Mouse (Mus musculus): ENCODE results near the gene Grik5.

The Grik5 gene

DNA sequence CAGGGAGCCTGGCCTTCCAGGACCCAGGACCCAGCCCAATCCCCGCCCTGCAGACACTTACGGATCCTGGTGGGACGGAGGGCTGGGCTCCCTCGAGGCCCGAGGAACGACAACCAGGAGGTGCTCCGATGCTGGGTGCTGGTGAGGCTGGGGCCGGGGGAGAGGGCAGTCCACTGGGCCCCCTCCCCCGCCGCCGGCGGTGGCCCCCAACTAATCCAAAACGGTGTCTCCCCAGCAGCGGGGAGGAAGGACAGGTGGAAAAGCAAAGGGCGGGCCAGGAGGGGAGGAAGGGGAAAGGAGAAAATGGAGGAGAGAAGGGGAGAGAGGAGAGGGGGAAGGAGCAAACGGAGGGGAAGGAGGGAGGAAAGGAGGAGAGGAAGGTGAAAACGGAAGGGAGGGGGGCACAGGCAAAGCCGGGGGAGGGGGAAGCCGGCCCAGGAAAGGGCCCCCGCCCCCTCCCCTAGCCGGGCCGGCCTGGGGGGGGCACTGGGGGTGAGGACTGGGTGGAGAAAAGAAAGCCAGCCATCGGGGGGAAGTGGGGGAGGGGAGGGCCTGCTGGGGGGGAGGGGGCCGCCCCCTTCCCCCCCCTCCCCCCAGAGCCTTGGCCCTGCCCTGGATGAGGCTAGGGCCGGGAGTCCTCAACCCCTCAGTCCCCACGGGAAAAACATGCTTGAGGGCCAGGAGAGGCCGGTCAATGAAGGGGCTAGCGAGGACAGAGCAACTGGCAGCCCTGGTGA lies at the start of gene Grik5, which contains the start of gene Zfp574:
Gene Grik5 (minus strand): TSS at position 368 of the 737 bp plus-strand sequence.
Gene Zfp574 (plus strand): TSS at position 589 of the 737 bp plus-strand sequence.
- DNase-seq: no peak

DNA sequence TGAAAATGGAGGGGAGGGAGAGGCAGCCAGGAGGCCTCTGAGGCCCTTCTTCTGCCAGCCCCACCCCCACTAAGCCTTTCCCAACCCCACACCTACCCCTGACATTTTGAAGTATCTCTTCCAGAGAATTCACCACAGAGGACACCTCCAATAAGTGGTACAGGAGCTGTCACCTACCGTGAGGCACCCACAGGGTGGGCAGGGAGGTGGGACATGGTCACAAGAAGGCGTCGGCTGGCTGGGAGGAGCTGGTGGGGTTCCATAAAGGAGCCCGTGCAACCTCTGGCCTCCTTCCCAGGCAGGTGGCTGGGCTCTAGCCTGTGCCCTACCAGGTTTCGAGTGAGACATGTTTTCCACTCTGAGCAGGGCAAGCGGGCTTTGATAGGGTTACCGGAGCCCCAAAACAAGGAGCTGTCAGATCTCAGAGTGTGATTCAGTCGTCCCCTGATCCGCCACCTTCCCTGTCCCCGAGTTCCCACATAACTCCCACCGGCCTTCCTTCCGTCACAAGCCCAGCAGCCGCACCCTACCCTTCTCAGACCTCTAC lies 49.2 kb upstream of the Grik5 start:
- no peak for DNase-seq

DNA sequence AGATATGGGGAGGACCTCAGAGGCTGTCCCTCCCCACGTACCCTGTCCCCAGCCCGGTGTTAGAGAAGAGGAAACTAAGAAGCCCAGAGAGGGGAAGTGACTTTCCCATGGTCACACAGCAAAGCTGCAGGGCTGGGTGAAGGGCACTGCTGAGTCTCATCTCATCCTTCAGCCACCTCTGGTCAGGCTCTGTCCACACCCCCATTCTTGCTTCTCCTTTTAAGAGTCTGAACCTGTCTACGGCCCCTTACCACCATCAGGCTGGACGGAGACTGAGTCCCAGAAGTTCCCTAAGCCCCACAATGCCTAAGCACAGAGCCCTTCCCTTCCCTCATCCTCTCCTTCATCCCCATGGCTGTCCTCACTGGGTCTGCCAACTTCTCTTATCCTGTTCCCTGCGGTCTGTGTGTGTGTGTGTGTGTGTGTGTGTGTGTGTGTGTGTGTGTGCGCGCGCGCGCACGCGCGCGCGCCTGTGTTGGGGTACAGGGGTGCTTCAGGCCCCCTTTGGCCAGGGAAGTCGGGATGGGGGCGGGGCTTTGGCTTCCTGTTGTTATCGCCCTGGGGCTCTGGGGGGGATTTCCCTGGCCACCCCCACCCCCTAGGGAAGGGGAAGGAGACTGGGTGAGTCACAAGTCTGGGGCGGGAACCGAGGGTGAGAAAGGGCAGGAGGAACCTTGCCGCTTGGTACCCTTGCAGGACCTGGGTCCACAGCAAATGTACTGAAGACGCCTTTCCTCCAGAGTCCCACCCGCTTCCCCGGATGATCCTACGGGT lies 48.1 kb upstream of the Grik5 start:
- DNase-seq: peak in 1 of 2 experiments; percentile 11

DNA sequence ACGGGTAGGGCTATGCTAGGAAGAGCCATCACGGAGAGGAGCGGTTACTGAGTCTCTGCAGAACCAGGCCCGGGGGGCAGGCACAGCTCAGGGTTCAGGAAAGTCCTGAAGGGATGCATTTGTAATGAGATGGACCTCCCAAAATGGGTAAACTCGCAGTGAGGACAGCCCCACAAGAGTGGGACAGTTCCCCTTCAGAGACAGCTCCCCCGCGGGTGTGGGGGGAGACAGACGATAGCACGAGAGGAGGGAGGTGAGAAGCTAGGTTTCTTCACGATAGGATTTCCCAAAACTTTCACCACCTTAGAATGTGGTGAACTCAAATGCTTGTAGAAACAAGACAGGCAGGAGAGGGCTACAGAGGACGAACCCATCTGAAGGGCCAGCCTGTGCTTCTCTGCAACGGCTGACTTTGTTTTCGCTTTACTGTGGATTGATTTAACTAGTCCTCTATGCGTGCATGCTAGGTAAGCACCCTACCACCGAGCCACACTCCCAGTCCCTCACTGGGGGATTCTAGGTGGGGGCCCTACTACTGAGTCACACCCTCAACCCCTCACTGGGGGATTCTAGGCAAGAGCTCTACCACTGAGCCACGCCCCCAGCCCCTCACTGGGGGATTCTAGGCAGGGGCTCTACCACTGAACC lies 40.9 kb upstream of the Grik5 start:
- DNase-seq: no peak

DNA sequence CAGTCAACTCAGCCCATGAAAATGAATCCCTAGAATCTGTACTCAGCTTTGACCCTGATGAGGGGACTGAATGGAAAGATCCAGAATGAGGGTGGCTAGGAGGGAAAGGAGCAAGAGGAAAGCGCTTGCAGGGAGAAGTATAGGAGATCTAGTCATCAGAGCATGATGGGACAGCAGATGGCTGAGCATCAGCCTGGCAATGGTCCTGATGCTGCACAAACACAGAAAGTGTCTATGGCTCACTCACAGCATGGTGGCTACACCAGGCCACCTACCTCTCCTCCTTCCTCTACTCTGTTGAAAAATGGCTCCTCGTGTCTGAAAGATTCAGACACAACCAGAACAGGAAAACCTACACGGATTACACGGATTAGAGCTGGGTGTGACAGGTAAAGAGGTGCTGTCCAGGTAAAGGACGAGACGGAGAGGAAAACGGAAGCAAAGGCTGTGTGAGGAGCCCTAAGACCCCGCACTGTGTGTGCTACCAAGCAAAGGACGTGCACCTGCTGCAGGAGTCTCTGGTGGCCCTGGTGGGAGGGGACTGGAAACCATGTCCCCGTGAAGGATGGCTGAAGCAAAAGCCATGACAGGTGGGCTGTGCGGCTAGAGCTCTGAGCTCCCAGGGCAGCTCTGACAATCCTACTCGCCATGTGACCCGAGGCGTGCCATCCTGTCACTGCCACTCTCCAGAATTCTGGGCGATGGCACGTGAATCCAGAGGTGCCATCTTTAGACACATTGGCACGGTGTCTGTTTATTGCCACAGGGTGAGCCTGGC lies 40.2 kb upstream of the Grik5 start:
- no peak for DNase-seq

DNA sequence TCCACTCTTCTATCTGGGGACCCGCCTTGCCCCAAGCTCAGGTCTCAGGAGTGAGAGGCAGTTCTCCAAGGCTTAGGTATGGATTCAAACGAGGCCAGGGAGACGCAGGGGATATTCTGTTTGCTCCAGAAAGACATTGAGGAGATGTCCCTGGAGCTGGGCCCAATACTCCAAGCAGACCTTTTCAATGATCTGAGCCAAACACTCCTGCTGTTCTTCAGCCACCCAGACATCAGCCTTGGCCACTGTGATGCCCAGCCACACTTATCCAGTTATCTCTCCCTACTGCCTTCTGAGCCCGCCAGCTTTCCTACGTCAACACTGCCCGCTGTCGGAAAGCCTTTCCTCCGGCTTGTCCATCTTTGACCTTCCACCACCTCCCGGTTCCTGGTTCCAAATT lies 38.2 kb upstream of the Grik5 start:
- no peak for DNase-seq

DNA sequence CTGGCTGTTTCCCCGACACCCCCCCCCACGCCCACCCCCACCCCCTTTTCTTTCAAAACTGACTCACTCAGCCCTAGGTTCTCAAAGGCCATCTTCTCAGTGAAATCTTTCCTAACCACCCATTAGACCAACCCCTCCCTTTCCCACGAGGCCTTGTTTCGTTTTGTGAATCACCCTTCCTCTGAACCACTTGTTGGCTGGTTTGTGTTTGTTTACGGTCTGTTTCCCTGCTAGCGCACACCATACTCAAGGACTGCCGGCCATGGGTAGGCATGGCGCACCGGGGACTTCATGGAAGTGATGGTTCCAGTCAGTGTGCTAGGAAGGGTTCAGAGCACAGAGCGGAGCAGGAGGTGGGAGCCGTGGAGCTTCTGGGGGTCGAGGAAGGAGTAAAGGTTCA lies 37.2 kb upstream of the Grik5 start:
- DNase-seq: no peak

DNA sequence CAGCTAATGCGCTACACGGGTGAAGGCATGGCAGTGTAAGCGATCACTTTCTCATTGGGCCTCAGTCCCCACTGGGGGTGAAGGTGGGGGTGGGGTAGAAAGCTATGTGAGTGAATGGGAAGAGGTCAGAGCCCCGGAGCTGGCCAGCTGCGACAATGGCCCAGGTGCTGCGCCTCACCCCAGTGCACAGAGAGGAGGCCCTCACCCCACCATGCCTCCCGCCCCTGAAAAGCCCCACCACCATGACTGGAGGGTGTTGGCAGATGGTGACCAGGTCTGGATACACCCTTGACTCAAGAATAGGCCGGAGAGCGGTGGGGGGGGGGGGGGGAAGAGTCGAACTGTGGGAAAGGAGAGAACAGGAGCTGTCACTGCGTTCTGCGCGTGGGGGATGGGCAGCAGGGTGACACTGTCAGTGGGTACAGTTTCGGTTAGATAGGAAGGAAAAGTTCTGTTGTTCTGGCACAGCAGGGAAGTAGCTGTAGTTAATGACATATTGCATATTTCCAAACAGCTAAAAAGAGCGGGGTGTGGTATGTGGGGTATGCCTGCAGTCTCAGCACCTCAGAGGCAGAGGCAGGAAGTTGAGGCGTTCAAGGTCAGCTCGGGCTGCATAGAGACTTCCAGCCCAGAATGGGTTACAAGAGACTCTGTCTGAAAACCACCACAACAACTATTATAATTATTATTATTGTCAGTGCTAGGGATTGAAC lies 34.8 kb upstream of the Grik5 start:
- DNase-seq: no peak

DNA sequence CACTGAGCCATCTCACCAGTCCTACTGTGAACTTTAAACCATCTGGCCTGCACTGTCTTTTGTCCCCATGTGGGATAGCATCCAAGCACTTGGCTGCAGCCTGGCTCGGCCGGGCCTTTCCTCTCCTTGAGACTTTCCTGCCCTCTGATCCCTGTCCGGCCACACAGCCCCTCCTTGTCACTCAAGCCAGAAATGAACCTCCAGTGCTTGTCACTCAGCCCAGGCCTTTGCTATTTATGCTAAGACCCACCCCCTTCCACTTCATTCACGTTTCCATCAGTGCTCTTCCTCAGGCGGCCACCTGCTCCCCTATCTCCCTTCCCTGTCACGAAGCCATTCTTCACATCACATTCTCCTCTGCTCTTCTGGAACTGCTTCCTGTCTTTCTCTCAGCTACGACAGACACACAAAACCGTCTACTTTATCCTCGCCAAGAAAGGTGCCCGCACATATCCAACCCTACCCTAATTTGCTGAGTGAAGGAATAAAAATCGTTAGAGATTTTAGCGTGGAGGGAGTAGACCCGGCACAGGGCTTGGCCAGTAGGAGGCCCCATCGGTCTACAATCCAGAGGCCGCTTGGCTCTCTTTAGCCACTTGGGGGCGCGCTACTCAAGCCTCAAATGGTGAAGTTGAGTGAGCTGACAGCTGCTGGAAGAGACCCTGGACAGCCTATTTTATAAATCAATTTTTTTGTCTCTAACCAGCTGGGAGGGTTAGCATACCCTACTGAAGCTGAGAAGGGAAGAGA lies 33.4 kb upstream of the Grik5 start:
- peak; percentile 56 to 73 for DNase-seq

DNA sequence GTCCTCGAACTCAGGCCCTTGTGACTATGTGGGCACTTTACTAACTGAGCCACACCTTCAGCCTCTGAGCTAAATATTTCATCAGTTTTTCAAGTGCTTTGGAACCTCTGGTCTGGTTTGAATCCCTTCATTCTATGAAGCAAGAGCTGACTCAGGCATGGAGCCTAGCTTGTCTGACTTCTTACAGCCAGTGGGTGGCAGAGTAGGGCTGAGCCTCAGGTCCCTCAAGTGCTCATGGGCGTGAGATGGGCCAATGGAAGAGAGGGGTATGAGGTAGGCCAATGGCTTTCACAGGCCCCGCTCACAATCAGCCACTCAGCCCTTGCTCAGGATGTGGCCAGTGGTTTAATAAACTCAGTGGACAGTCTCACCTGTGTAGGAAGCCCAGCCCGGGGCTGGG lies 27.4 kb upstream of the Grik5 start:
- no peak for DNase-seq

DNA sequence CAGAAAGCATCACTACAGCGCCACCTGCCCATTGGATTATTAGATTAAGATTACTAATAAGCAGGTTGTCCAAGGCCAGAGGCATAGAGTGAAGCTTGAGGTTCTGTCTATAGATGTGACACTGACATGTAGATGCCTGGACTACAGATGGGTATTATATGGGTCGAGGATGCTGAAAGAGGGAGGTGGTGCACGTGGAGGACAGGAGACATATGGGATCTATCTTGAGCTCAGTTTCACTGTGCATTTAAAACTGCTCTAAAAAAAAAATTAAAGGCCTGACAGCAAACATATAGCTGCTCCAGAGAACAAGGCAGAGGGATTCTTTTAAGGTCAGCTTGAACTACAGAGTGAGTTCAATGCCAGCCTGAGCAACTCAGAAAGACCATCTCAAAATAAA lies 26.0 kb upstream of the Grik5 start:
- no peak for DNase-seq

DNA sequence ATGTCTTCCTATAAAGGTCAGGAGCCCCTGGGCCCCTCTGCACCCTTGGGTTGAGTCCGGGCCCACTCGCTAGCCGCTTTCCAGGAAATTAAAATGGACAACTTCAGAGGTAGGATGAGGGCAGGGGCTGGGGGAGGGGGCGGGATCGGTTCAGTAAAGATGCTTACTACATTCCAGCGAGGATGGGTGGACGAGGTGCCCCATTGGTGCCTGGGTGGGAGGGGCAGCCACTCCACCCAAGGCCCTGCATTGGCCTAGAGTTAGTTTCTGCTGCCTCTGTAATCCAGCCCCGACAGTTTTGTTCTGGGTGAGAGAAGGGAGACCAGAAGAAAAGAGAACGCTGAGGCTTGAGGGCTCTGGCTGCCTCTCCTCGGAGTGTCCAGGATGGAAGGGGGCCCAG lies 17.7 kb upstream of the Grik5 start:
- no peak for DNase-seq

DNA sequence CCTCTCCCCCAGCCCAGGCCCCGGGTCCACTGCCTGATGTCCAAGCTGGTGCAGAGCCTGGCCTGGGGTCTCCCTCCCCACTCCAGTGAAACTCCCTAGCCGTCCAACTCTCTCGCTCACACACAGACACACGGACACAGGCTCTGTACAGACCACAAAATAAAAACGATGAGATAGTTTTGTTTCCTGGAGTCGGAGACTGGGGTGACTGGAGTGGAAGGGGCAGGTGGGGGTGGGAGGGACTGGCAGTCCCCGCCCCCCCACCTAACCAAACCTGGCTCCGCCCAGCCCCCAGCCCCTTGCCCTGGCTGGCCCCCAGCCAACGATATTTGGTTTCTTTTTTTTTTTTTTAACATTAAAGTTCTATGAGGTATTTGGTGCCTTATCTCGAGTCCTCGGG lies 16.8 kb upstream of the Grik5 start:
- DNase-seq: no peak

DNA sequence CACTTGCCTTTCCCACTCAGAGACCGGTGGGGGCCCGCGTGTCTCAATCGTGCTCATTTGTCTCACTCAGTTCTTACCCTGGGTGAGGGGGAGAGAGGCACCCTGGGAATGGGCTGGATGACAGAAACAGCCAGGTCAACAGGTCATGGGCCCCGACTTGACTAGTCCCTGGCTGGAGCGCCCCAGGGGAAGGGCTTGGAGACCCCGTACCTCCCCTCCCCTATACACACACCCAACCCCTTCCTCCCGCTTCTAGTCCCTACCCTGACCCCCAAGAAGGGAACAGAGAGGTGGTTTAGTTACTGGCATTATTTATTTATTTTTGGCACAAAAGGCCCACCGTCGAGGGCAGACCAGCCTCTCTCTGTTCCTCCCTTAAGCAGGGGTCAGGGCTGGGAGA lies 16.4 kb upstream of the Grik5 start:
- DNase-seq: no peak

DNA sequence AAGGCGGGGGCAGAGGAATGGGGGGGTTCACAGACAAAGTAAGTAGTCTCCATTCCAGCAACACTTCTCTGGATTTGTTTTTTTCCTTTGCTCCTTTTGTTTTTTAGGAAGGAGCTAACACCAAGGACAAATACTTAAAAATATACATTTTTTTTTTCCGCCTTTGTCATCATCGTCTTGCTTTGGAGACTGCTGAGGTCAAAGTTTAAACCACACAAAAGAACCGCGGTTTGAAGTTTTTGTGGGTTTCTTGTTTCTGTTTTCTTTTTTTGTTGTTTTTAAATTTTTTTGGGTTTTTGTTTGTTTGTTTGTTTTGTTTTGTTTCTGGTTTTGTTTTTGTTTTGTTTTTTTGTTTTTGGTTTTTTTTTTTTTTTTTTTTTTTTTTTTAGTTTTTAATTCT lies 15.8 kb upstream of the Grik5 start:
- no peak for DNase-seq

DNA sequence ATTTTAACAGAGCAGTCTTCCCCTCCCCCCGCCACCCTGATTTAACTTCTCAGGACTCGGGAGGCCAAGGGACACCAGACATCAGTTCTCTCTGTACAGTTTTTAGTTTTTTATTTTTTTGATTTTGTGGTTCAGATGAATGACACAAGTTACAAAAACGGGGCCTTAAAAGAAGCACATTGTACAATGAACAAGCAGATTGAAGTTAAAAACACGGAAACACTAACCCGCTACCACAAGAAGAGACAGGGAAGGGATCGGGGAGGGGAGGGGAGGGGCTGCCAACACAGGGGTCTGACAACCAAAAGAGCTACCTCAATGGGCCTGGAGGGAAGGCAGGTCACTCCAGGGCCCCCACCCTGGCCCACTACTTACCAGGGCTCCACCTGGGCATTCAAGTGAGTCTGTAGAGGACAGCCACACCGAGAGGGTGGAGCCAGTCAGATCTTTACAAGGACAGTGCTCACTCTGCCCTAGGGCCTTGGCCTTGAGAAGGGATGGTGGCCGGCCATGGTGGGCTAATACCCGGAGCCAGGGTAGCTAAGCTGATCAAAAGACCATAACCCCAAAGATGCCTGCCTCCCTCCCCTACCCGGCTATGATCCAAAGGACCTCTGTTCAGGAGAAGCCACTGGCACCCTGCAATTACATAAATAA lies 15.2 kb upstream of the Grik5 start:
- DNase-seq: no peak

DNA sequence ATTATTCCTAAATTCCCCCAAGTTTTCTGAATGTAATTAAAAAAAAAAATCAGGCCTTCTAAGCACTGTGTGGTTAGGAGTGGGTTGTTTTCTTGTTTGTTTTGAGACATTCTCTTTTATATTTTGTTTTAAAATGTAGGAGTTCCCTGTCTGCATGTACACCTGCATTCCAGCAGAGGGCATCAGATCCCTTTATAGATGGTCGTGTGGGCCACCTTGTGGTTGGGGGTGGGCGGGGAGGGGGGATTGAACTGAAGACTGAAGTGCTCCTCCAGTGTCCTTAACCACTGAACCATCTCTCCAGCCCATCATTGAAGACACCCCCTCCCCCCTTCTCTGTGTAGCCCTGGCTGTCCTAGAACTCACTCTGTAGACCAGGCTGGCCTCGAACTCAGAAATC lies 14.5 kb upstream of the Grik5 start:
- DNase-seq: no peak

DNA sequence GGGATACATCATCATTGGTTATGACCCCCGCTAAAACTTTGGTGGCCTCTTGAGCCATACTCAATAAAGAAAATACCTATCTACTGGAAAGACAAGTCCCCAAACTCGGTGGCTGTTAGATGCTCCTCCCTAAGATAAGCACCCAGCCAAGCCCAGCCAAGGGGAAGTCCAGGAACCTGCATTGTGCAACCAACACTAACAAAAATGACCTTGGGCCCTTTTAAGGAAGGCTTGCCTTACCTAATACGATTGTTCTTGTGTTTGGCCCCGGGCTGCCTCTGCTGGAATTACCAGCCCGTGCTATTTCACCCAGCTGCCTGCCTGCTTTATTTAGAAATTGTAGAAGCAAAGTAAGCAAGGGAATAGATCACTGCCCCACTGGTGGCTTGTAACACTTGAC lies 12.5 kb upstream of the Grik5 start:
- no peak for DNase-seq

DNA sequence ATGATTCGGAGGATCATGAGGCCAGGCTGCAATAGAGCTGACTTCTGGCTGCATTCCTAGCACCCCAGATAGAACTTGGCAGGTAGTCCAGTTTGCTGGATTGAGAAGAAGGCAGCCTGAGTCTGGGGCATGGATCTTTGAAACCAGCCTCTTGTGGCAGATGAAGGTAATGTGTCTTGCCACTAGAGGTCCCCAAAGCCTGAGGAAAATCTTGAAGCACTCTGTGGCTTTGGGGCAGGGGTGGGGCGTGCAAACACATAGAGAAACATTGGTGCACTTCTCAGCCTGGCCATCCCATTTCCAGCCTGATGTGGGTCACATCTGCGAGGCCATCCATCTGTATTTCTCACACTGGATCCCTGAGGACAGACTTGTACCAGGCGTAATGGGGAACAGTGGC lies 10.4 kb upstream of the Grik5 start:
- DNase-seq: no peak

DNA sequence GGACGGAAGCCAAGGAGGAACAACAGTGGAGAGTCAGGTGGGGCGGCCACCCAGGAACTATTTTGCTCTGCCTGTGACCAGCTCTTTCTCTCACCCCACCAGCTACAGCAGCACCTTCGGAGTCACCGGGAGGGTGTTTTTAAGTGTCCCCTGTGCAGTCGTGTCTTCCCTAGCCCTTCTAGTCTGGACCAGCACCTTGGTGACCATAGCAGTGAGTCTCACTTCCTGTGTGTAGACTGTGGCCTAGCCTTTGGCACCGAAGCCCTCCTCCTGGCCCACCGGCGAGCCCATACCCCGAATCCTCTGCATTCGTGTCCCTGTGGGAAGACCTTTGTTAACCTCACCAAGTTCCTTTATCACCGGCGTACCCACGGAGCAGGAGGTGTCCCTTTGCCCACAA lies 8.3 kb upstream of the Grik5 start:
- DNase-seq: no peak

DNA sequence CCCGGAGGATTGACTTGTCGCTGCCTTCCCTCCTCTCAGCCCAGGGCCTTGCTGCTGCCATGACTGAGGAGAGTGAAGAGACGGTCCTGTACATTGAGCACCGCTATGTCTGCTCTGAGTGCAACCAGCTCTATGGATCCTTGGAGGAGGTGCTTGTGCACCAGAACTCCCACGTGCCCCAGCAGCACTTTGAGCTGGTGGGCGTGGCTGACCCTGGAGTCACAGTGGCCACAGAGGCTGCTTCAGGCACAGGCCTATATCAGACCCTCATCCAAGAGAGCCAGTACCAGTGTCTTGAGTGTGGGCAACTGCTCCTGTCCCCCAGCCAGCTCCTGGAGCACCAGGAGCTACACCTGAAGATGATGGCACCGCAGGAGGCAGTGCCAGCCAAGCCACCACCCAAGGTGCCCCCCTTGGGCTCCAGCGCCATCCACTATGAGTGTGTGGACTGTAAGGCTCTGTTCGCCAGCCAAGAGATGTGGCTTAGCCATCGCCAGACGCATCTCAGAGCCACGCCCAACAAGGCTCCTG lies 7.4 kb upstream of the Grik5 start:
- DNase-seq: peak in 1 of 2 experiments; percentile 44

Data from kidney, adult 8-10 months (tissue).